Mouse (Mus musculus) cerebellum, adult 2 months (tissue): ENCODE measurements around the gene G430095P16Rik.

Source experiments
- CTCF ChIP-seq: fragments of 200-500 bp; IDR thresholded peaks from 2 replicates; pipeline ENCODE4 v1.5.1; 2011; ENCODE audit warnings: low read depth, mild to moderate bottlenecking, control low read depth, low read length, moderate library complexity, borderline replicate concordance; ENCODE audit not compliant: insufficient read depth
- POLR2A ChIP-seq: fragments of 200-500 bp; IDR thresholded peaks from 2 replicates; pipeline ENCODE4 v1.6.1; 2011; ENCODE audit warnings: low read length, control low read depth, borderline replicate concordance; ENCODE audit not compliant: insufficient read depth

GRCm38 (mm10) chr8:84715893-84716468, 6.8 kb upstream of the G430095P16Rik start:
- no peak for TF ChIP-seq POLR2A
- TF ChIP-seq CTCF: no peak
